Mouse (Mus musculus): Measurements from ENCODE around the gene Mal. TPM values are rescaled to one million over a fixed set of nuclear protein-coding genes. Genes with fewer than 3 reads are reported as not detected.
"Not testable (repeated sequence)": the region's sequence is repeated elsewhere in the genome, so short reads cannot be mapped to it uniquely, and the experiment has no call there.

Mal gene
- total and polyA plus RNA-seq, 2 experiments from 2014 or later, result 4.3 to 5.2 TPM

DNA sequence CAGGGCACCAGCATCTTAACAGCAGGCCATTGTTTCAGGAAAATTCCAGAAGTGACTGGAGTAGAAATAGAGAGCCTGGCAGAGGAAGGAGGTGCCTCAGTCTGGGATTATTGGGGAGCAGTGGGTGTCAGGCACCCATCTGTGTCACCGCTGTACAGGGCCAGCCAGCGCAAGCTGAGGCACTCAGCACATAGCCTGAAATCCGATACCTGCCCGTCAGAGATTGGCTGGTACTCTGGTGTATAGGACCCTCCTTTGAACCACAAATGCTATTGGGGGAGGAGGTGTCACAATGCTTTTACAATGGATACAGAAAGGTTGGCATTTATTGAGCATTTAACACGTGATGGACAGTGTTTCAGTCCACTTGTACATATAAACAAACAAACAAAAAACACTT lies 47.5 kb downstream of the Mal start:
- 17% methylated on average over 5 of the region's 5 CpGs for WGBS
- H3K27ac ChIP-seq, result no peak overlapping the region
- TF ChIP-seq CTCF (IDR thresholded peaks at IDR 0.05; ENCODE audit: low read depth), result no peak

DNA sequence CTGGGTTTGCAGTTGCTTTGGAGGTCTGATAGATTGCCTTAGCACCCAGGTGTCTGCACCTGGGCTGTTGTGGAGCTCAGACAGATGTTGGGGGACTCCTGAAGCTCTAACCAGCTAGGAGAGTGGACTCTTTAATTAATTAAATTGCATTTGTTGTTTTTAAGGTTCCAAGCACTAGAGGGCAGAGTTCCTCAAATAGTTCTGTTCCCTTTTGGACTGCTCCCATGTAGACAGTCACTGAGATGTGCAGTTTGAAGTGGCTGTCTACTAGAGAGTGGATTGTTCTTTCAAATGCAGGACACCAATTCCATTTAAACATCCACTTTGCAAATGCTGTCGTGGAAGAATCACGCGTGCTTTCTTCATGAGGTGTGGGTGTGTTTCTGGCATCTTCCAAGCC lies 48.3 kb downstream of the Mal start:
- TF ChIP-seq CTCF (IDR thresholded peaks at IDR 0.05; ENCODE audit: low read depth), result peak; percentile 72
- Histone ChIP-seq H3K27me3 (ENCODE audit: insufficient read depth, low read length) (no peaks in the 10 kb centered on the region), H3K36me3 (ENCODE audit: insufficient read depth, low read length) (peaks cover 22% of the 10 kb centered on the region; the same call in 1 of the 2 replicates), H3K9me3 (ENCODE audit: low read length) (no peaks in the 10 kb centered on the region), H3K4me1 (ENCODE audit: insufficient read depth, low read length) (no peaks in the 10 kb centered on the region), H3K9ac (replicated peaks; ENCODE audit: low read length) (no peak overlapping the region), H3K27ac (no peak overlapping the region), H3K4me3 (ENCODE audit: low read length) (no peak overlapping the region), H3K4me2 (ENCODE audit: low read depth, low read length) (no peak overlapping the region)
- DNase-seq (ENCODE audit: low spot score) (peak; percentile 88), ATAC-seq (peak; percentile 67; the same call in 1 of the 2 replicates)
- WGBS, result 53% methylated on average over 3 of the region's 3 CpGs

More for the DNA sequence above, 47.5 kb downstream of the Mal start:
- no peaks in the 10 kb centered on the region for H3K27me3 ChIP-seq (ENCODE audit: insufficient read depth, low read length)
- DNase-seq (ENCODE audit: low spot score) (no peak), ATAC-seq (no peak)
- H3K9ac ChIP-seq (replicated peaks; ENCODE audit: low read length), result no peak overlapping the region
- no peak overlapping the region for H3K4me2 ChIP-seq (ENCODE audit: low read depth, low read length)
- H3K36me3 ChIP-seq (ENCODE audit: insufficient read depth, low read length), result peaks cover 20% of the 10 kb centered on the region; the same call in 1 of the 2 replicates
- no peaks in the 10 kb centered on the region for H3K9me3 ChIP-seq (ENCODE audit: low read length)
- H3K4me3 ChIP-seq (ENCODE audit: low read length), result no peak overlapping the region
- no peaks in the 10 kb centered on the region for H3K4me1 ChIP-seq (ENCODE audit: insufficient read depth, low read length)

DNA sequence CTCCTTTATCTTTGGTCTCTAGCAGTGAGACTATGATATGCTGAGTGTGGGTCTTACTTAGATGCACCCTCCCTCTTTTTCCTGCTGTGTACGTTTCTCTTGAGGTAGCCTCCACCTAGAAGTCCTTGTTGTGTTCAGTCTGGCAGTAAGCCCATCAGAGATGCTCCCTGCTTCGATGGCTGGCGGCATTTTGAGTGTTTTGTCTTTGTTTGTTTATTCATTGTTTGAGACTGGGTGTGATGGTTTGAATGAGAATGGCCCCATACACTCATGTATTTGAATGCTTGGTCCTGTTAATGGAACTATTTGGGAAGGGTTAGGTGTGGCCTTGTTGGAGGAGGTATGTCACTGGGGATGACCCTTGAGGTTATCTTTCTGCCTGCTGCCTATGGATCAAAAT lies 51.3 kb downstream of the Mal start:
- DNase-seq (ENCODE audit: low spot score) (no peak), ATAC-seq (no peak)
- no peak for TF ChIP-seq CTCF (IDR thresholded peaks at IDR 0.05; ENCODE audit: low read depth)
- Histone ChIP-seq H3K36me3 (ENCODE audit: insufficient read depth, low read length) (peaks cover 46% of the 10 kb centered on the region), H3K4me1 (ENCODE audit: insufficient read depth, low read length) (no peaks in the 10 kb centered on the region), H3K9ac (replicated peaks; ENCODE audit: low read length) (no peak overlapping the region), H3K4me3 (ENCODE audit: low read length) (no peak overlapping the region), H3K27ac (no peak overlapping the region), H3K9me3 (ENCODE audit: low read length) (no peaks in the 10 kb centered on the region), H3K4me2 (ENCODE audit: low read depth, low read length) (no peak overlapping the region), H3K27me3 (ENCODE audit: insufficient read depth, low read length) (no peaks in the 10 kb centered on the region)
- 91% methylated on average over 3 of the region's 3 CpGs for WGBS

DNA sequence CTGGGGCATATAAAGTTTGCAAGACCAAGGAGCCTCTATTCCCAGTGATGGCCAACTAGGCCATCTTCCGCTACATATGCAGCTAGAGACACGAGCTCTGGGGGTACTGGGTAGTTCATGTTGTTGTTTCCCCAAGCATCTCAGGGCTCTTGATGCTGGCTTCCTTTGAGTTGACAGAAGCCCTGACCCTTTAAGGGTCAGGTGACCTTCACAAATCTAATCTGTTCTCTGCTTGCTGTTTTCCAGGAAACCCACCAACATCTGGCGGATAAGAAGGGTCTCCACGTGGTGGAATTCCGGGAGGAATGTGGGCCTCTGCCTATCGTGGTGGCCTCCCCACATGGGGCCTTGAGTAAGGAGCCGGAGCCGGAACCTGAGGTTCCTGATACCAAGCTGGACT lies 53.1 kb downstream of the Mal start:
- not testable (repeated sequence) for H3K9ac ChIP-seq (replicated peaks; ENCODE audit: low read length); H3K4me2 ChIP-seq (ENCODE audit: low read depth, low read length); H3K27me3 ChIP-seq (ENCODE audit: insufficient read depth, low read length); H3K4me1 ChIP-seq (ENCODE audit: insufficient read depth, low read length); DNase-seq (ENCODE audit: low spot score); H3K9me3 ChIP-seq (ENCODE audit: low read length); H3K4me3 ChIP-seq (ENCODE audit: low read length); ATAC-seq; H3K27ac ChIP-seq
- WGBS, result 95% methylated on average over 6 of the region's 8 CpGs
- H3K36me3 ChIP-seq (ENCODE audit: insufficient read depth, low read length), result peaks cover 64% of the 10 kb centered on the region

DNA sequence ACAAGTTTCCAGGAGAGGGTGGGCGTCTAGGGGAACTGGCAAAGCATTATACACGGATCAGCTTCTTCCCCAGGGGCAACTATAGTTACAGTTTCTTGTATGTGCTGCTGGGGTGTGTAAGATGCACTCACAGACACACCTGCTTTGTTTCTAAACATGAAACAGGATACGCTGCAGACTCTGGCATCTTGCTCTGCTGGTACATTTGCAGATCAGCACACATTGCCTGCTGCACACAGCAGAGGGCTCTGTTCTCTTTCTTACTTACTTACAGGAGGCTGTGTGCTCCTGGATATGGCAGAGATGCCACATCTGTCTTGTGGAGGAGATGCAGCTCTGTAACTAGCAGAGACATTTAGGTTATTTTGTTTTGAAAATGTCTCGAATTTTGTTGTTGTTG lies 65.7 kb downstream of the Mal start:
- H3K4me3 ChIP-seq (ENCODE audit: low read length), result no peak overlapping the region
- no peak overlapping the region for H3K9ac ChIP-seq (replicated peaks; ENCODE audit: low read length)
- whole genome bisulfite sequencing, result 78% methylated on average over 4 of the region's 4 CpGs
- ATAC-seq (no peak), DNase-seq (ENCODE audit: low spot score) (peak; percentile 12)
- H3K4me1 ChIP-seq (ENCODE audit: insufficient read depth, low read length), result 0 out of 2 replicates have a peak, but pooled peaks cover 11% of the 10 kb centered on the region
- H3K27ac ChIP-seq, result no peak overlapping the region
- TF ChIP-seq CTCF (IDR thresholded peaks at IDR 0.05; ENCODE audit: low read depth), result peak; percentile 47
- H3K36me3 ChIP-seq (ENCODE audit: insufficient read depth, low read length), result peaks cover 31% of the 10 kb centered on the region
- H3K4me2 ChIP-seq (ENCODE audit: low read depth, low read length), result no peak overlapping the region
- H3K27me3 ChIP-seq (ENCODE audit: insufficient read depth, low read length), result no peaks in the 10 kb centered on the region
- H3K9me3 ChIP-seq (ENCODE audit: low read length), result no peaks in the 10 kb centered on the region

DNA sequence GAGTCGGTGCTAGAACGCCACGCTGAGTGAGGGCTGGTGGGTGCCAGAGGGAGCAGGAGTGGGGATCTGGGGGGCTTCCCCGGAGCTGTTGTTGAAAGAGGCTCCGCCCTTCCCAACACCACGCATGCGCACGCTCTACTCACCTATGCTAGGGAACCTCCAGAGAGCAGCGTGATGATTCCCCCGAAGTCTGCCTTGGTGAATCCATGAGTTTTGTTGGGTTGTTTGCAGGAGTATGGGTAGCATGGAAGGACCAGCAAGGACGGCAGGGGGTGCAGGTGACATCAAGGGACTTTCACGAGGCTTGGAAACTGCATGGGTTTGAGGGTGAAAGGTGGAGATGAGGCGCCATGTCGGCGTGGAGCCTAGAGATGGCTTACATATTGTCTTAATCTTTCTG lies 66.3 kb downstream of the Mal start:
- 0 out of 2 replicates have a peak, but pooled peaks cover 11% of the 10 kb centered on the region for H3K4me1 ChIP-seq (ENCODE audit: insufficient read depth, low read length)
- no peaks in the 10 kb centered on the region for H3K27me3 ChIP-seq (ENCODE audit: insufficient read depth, low read length)
- H3K9ac ChIP-seq (replicated peaks; ENCODE audit: low read length), result no peak overlapping the region
- ATAC-seq, result no peak
- TF ChIP-seq CTCF (IDR thresholded peaks at IDR 0.05; ENCODE audit: low read depth), result no peak
- no peak overlapping the region for H3K4me3 ChIP-seq (ENCODE audit: low read length)
- peaks cover 25% of the 10 kb centered on the region for H3K36me3 ChIP-seq (ENCODE audit: insufficient read depth, low read length)
- H3K9me3 ChIP-seq (ENCODE audit: low read length), result no peaks in the 10 kb centered on the region
- DNase-seq (ENCODE audit: low spot score), result no peak
- H3K4me2 ChIP-seq (ENCODE audit: low read depth, low read length), result no peak overlapping the region
- 83% methylated on average over 15 of the region's 15 CpGs for WGBS
- H3K27ac ChIP-seq, result no peak overlapping the region

DNA sequence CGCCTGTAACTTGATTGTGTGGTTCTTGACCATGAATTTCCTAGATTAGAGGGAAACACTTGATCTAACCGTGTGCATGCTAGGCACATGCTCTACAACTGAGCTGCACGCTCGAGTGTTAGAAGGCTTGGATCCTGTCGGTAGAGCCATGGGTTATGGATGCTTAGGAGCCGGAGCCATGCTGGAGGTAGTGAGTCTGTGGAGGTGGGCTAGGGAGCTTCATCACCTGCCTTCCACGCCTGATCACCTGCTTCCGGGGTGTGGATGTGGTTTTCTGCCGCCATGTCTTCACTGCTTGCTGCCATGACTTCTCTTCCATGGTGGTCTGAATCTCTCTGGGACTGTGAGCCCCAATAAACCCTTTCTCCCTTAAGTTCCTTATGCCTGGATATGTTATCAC lies 67.6 kb downstream of the Mal start:
- Histone ChIP-seq H3K4me2 (ENCODE audit: low read depth, low read length) (no peak overlapping the region), H3K4me1 (ENCODE audit: insufficient read depth, low read length) (0 out of 2 replicates have a peak, but pooled peaks cover 11% of the 10 kb centered on the region), H3K4me3 (ENCODE audit: low read length) (no peak overlapping the region), H3K36me3 (ENCODE audit: insufficient read depth, low read length) (peaks cover 15% of the 10 kb centered on the region; the same call in 1 of the 2 replicates), H3K9ac (replicated peaks; ENCODE audit: low read length) (no peak overlapping the region), H3K27me3 (ENCODE audit: insufficient read depth, low read length) (no peaks in the 10 kb centered on the region), H3K9me3 (ENCODE audit: low read length) (no peaks in the 10 kb centered on the region), H3K27ac (no peak overlapping the region)
- DNase-seq (ENCODE audit: low spot score), result no peak
- ATAC-seq, result no peak
- TF ChIP-seq CTCF (IDR thresholded peaks at IDR 0.05; ENCODE audit: low read depth), result no peak
- WGBS, result 94% methylated on average over 9 of the region's 9 CpGs
